Mouse (Mus musculus) kidney, embryonic 14.5 days (tissue): ENCODE measurements around the gene Tmed8. TPM values are rescaled to one million over a fixed set of nuclear protein-coding genes. Genes with fewer than 3 reads are reported as not detected.

ENCODE experiments used
- ATAC-seq: fragments of 200-750 bp; cut with Nextera tagmentation; 2 replicates; pipeline ENCODE4 v1.8.0; 2017; ENCODE audit warnings: moderate number of reproducible peaks, mild to moderate bottlenecking, moderate TSS enrichment, moderate library complexity; ENCODE audit not compliant: low FRiP score, low TSS enrichment
- H3K27ac ChIP-seq: fragments of 300-500 bp; sonication (generic); 2 replicates; pipeline ENCODE4 v1.5.1; 2014; ENCODE audit warnings: low read depth, mild to moderate bottlenecking, low read length, moderate library complexity, mixed read lengths
- H3K27me3 ChIP-seq: fragments of 300-500 bp; sonication (generic); 2 replicates; pipeline ENCODE4 v1.6.1; 2014; ENCODE audit warnings: mild to moderate bottlenecking, low read length; ENCODE audit not compliant: control insufficient read depth, insufficient read depth
- H3K36me3 ChIP-seq: fragments of 300-500 bp; sonication (generic); 2 replicates; pipeline ENCODE4 v1.6.1; 2014; ENCODE audit warnings: low read length, mixed read lengths; ENCODE audit not compliant: control insufficient read depth, insufficient read depth
- H3K4me1 ChIP-seq: fragments of 300-500 bp; sonication (generic); 2 replicates; pipeline ENCODE4 v1.6.1; 2014; ENCODE audit warnings: low read length, mixed read lengths; ENCODE audit not compliant: control insufficient read depth, insufficient read depth
- H3K4me2 ChIP-seq: fragments of 300-500 bp; sonication (generic); replicated peaks from 2 replicates; pipeline ENCODE4 v1.6.1; 2014; ENCODE audit warnings: low read depth, mild to moderate bottlenecking, low read length
- H3K4me3 ChIP-seq: fragments of 300-500 bp; sonication (generic); 2 replicates; pipeline ENCODE4 v1.5.1; 2014; ENCODE audit warnings: mild to moderate bottlenecking, low read length
- H3K9ac ChIP-seq: fragments of 300-500 bp; sonication (generic); 2 replicates; pipeline ENCODE4 v1.6.1; 2014; ENCODE audit warnings: low read depth, mild to moderate bottlenecking, low read length, moderate library complexity
- H3K9me3 ChIP-seq: fragments of 300-500 bp; sonication (generic); 2 replicates; pipeline ENCODE4 v1.6.1; 2016; ENCODE audit warnings: low read length; ENCODE audit not compliant: control insufficient read depth
- WGBS: fragments of 180-500 bp; shearing (Covaris S2); extraction: QIAGEN DNeasy Blood & Tissue Kit; methylation state at CpG from one replicate; pipeline ENCODE4 v1.1.7; 2014; 5-methylcytosine and 5-hydroxymethylcytosine counted together
- polyA plus RNA-seq: library from polyadenylated mRNA; unstranded; fragments of >200 nt; fragmentation: Nextera tagmentation; extraction: Ambion mirVana; gene quantifications from 2 replicates; pipeline ENCODE4 v1.2.1, GENCODE M21; 2014

Tmed8 gene
- polyA plus RNA-seq, 1 experiment from 2014 or later = 2.9 TPM

- H3K4me1 ChIP-seq = no peaks in the 10 kb centered on the region
- no peaks in the 10 kb centered on the region for H3K9me3 ChIP-seq
- H3K4me3 ChIP-seq = no peak overlapping the region
- no peaks in the 10 kb centered on the region for H3K27me3 ChIP-seq
- ATAC-seq = no peak
- H3K9ac ChIP-seq = no peak overlapping the region
- WGBS = 70% methylated on average over 3 of the region's 3 CpGs
- H3K36me3 ChIP-seq = peaks cover 12% of the 10 kb centered on the region; the same call in 1 of the 2 replicates
- no peak overlapping the region for H3K4me2 ChIP-seq
- H3K27ac ChIP-seq = no peak overlapping the region
These were observed 68.6 kb downstream of the Tmed8 start for GRCm38 (mm10) chr12:87131619-87132018.

DNA sequence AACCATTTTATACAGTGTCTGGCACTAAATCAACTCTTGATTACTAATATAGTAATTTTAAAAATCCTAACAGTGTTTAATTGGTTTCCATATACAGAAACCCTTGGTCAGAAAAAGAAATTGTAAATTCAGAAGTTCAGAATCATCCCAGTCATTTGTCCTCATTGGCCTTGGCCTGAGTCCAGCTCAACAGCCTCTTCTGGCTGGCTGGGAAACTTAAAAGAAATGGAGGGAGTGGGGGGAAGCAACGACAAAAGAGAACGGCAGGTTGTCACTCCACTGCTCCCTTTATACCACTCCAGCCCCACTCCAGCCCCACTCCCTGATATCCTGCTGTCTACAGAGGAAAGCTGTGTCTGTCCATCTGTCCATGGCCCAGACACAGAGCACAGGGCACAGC lies 69.1 kb downstream of the Tmed8 start:
- Histone ChIP-seq H3K9ac (no peak overlapping the region), H3K36me3 (peaks cover 12% of the 10 kb centered on the region; the same call in 1 of the 2 replicates), H3K4me1 (no peaks in the 10 kb centered on the region), H3K4me3 (no peak overlapping the region), H3K4me2 (no peak overlapping the region), H3K27ac (no peak overlapping the region), H3K27me3 (no peaks in the 10 kb centered on the region), H3K9me3 (no peaks in the 10 kb centered on the region)
- WGBS = 80% methylated on average over 2 of the region's 2 CpGs
- ATAC-seq = no peak

DNA sequence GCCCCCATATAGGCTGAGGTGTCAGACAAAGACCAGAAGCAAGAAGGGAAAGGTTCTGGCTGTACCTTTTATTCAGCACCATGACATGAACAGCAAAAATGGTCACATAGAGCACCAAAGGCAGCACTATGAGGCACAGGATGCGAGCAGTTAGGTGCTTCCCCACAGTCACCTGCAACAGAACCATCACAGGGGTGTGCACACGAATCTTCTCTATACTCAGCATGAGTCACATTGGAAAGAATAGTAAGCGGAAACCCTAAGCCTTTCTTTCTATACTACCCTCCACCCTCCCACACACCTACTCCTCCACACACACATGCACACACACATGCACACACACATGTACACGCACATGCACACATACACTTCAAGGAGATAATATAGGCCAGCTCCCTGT lies 70.0 kb downstream of the Tmed8 start:
- H3K9ac ChIP-seq = no peak overlapping the region
- peaks cover 10% of the 10 kb centered on the region; the same call in 1 of the 2 replicates for H3K36me3 ChIP-seq
- no peaks in the 10 kb centered on the region for H3K9me3 ChIP-seq
- H3K27ac ChIP-seq = no peak overlapping the region
- no peaks in the 10 kb centered on the region for H3K4me1 ChIP-seq
- no peak overlapping the region for H3K4me3 ChIP-seq
- H3K27me3 ChIP-seq = no peaks in the 10 kb centered on the region
- no peak for ATAC-seq
- WGBS = 88% methylated on average over 4 of the region's 4 CpGs
- no peak overlapping the region for H3K4me2 ChIP-seq

GRCm38 (mm10) chr12:87127256-87127655 lies 73.0 kb downstream of the Tmed8 start:
- no peaks in the 10 kb centered on the region for H3K4me1 ChIP-seq
- H3K27me3 ChIP-seq = no peaks in the 10 kb centered on the region
- no peaks in the 10 kb centered on the region for H3K9me3 ChIP-seq
- no peak overlapping the region for H3K4me2 ChIP-seq
- H3K27ac ChIP-seq = no peak overlapping the region
- peaks cover 25% of the 10 kb centered on the region; the same call in 1 of the 2 replicates for H3K36me3 ChIP-seq
- WGBS = 65% methylated on average over 4 of the region's 4 CpGs
- no peak overlapping the region for H3K4me3 ChIP-seq
- no peak overlapping the region for H3K9ac ChIP-seq
- ATAC-seq = no peak

GRCm38 (mm10) chr12:87121918-87122589 lies 78.2 kb downstream of the Tmed8 start:
- Histone ChIP-seq H3K4me3 (no peak overlapping the region), H3K9ac (no peak overlapping the region), H3K4me2 (no peak overlapping the region), H3K36me3 (peaks cover 32% of the 10 kb centered on the region), H3K27ac (no peak overlapping the region), H3K9me3 (no peaks in the 10 kb centered on the region), H3K27me3 (no peaks in the 10 kb centered on the region), H3K4me1 (no peaks in the 10 kb centered on the region)
- ATAC-seq = no peak
- WGBS = 73% methylated on average over 4 of the region's 4 CpGs

Other genes with a start within 250 kb of the Tmed8 start
- gene Zdhhc22, start 210.0 kb downstream of the Tmed8 start, polyA plus RNA-seq = not detected in 2 replicates
- 0.08 TPM in 1 of 2 replicates, not detected in the other for gene Tmem63c, start 179.1 kb downstream of the Tmed8 start, polyA plus RNA-seq
- 0.14 and 0.43 TPM in 2 replicates for gene Ngb, start 97.9 kb downstream of the Tmed8 start, polyA plus RNA-seq
- gene Gstz1, start 53.3 kb downstream of the Tmed8 start, polyA plus RNA-seq = 41.6 and 44.8 TPM in 2 replicates
- 14.4 and 21.2 TPM in 2 replicates for gene Pomt2, start 52.5 kb downstream of the Tmed8 start, polyA plus RNA-seq
- gene Samd15, start 731 bp downstream of the Tmed8 start, polyA plus RNA-seq = 1.1 and 1.2 TPM in 2 replicates
- gene Noxred1, start 38.3 kb upstream of the Tmed8 start, polyA plus RNA-seq = 0.33 and 0.69 TPM in 2 replicates
- gene Vipas39, start 65.8 kb upstream of the Tmed8 start, polyA plus RNA-seq = 42.9 and 50.7 TPM in 2 replicates
- 203 and 219 TPM in 2 replicates for gene Ahsa1, start 66.0 kb upstream of the Tmed8 start, polyA plus RNA-seq
- gene Ism2, start 99.3 kb upstream of the Tmed8 start, polyA plus RNA-seq = 0.36 and 0.54 TPM in 2 replicates
- gene Sptlc2, start 187.9 kb upstream of the Tmed8 start, polyA plus RNA-seq = 65.1 and 85.3 TPM in 2 replicates
- 269 and 468 TPM in 2 replicates for gene Slirp, start 243.4 kb upstream of the Tmed8 start, polyA plus RNA-seq
- 63.7 and 75.6 TPM in 2 replicates for gene Alkbh1, start 243.6 kb upstream of the Tmed8 start, polyA plus RNA-seq